Mouse (Mus musculus) cerebellum, adult 11-12 months (tissue): Measurements from ENCODE around the gene Fkbp6.
A peak's percentile ranks its signal among the peaks of the same experiment; 100 is the strongest.

Source experiments
- DNase-seq: peaks from one replicate; pipeline ENCODE4 v3.0.0; 2022

Gene Fkbp6

DNA sequence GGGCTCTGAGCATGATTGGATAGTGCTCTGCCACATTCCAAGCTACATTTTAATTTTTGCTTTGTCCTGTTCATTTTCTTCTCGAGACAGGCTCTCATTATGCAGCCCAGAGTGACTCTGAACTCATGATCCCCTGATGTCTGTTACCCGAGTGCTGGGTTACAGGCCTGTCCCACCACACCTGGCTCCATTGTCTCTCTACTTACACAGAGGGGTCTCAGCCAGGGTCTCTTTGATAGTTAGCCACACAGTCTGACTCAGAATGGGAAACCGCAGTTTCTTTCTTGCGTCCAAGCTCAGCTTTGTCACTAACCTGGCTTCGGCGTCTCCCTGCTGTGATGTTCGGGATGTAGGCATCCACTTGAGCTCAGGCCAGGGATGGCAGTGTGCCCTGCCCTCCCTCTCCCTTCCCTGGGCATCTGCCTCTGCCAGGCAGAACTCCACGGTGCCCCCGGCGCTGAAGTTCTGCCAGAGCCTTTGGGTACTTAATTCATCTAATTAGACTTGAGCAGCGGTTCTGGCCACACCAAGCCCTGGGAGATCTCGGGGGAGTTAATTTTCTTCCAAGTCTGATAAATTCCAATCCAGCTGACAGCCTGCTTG lies 78.2 kb downstream of the Fkbp6 start:
- DNase-seq: peak; percentile 39

DNA sequence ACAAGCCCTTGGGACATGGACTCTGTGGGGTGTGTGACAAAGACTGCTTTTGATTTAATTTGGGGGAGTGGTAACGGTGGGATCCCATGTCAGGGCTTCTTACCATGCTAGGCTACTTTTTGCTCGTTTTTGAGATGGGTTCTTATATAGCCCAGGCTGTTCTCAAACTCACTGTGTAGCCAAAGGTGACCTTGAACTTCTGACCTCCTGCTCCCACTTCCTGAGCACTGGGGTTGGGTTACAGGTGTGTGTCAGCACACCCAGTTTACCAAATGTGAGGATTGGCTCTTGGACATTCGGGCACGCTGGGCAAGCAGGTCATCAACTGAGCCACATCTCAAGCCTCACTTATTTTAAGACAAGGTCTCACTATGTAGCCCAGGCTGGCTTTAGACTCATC lies 79.5 kb downstream of the Fkbp6 start:
- DNase-seq: no peak

DNA sequence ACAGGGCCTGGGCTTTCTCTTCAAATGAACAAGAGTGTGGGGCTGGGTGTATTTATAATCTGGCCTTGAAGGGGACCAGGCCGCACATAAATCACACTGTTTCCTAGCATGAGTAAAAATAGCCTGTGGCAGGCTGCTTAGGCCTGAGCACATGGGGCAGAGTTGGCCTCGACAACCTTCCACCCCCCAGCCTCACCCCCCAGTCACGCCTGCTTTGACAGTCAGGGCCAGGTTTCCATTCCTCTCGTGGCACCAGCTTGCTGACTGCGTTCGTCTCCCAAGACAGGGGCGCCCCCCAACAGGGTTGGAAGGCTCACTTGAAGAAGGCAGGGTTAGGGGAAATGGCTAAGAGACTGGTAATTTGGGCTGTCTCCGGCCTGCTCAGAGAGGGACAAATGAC lies 80.4 kb downstream of the Fkbp6 start:
- DNase-seq: no peak

DNA sequence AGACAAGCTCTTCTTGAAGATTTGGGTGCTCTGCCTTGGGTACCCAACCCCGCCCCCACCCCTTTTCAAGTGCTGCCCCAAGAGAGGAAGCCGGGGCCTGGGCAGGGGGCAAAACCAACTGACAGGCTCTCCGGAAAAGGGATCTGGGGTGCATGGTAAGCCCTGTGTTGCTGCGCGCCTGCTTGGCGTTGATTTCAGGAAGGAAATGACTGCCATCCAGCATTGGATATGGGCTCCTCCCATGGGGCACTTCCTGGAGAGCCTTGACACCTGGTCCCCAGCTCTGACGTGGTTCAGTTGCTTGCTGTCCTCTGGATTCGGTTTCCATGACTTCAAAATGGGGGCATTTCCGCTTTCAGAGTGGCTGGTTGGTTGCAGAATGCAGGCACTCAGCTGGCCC lies 85.3 kb downstream of the Fkbp6 start:
- no peak for DNase-seq

DNA sequence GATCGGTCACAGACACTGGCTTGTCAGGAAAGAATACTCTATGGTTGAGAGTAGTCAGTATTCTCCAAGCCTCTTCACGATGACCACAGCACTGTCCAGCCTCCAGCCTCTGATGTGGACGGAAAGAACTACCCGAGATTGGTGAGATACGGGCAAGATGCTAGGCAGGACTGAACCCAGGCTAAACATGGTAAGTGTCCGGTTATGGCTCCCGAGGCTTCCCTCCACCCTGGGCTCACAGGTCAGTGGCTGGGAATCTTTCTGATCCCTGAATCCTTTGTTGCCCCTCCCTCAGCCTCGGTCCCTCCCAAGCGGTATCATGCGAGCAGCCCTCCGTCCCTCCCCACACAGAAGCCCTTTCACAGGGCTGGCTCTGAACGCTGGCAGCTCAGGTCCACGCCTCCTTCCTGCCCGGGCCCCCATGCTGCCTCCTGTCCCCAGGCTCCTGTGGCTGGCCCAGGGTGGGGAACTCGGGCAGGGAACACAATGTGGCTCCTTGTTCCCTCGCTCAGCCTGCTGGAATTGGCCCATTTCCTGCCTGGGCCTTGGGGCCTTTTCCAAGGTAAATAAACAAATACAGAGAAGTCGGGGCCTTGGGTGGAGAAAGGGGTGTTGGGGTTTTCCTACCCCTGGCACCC lies 85.9 kb downstream of the Fkbp6 start:
- no peak for DNase-seq

DNA sequence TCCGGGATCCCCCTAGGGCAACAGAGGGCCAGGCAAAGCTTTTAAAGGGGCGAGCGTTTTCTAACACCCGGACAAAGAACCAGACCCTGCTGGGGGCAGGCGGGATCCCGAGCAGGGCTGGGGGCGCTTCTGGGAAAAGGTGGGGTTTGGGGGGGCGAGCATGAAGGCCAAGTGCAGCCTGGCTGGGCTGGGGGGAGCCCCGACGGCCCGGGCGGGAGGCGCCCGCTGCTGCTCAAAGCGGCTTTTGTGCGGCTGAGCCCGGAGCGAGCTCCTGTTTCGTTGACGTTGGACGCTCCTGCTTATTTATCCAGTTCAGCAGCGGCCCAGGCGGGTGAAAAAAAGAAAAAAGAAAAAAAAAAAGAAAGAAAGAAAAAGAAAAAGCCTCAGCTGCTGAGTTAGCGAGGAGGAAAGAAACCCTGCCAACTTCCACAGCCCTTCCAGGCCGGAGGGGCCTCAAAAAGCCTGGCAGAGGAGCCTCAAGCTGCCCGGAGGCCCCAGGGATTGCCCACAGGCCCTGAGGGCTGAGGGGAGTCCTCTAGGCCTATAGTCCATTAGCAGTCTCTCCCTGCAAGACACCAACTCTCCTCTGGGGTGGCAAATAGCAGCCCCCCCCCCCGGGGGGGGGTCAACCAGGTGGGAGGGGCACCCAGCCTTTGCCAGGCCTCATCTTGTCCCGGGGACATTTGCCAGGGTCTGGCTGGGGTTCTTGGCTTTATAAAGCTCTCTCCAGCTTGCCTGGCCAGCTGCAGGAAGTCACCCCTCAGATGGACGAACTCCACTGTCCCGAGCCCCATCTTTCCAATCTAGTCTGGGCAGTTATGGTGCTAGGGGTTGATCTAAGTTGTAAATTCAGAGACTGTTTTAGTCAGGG lies 91.3 kb downstream of the Fkbp6 start:
- no peak for DNase-seq

DNA sequence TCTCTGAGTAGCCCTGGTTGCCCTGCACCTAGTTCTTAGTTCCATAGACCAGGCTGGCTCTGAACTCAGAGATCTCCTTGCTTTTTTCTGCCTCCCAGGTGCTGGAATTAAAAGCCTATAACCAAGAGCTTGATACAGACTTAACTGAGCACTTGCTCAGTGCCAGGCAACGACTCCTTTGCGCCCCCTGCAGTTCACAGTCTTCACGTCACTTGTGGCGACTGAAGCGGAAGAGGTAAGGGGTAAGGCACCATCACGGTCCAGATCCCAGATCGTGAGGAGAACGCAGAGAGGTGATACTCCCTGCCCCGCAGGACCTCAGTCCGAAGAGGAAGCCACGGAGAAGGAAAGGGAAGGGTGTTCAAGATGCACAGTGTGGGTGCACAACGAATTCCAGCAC lies 92.3 kb downstream of the Fkbp6 start:
- no peak for DNase-seq

DNA sequence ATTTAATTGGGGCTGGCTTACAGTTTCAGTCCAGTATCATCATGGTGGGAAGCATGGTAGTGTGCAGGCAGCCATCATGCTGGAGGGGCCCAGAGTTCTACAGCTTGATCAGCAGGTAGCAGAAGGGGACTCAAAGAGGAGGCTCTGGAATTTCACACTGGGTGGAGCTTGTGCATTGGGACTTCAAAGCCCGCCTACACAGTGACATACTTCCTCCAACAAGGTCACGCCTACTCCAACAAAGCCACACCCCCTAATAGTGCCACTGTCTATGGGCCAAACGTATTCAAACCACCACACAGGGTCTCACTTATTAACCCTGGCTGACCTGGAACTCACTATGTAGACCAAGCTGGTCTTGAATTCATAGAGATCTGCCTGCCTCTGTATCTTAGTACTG lies 93.7 kb downstream of the Fkbp6 start:
- DNase-seq: no peak

DNA sequence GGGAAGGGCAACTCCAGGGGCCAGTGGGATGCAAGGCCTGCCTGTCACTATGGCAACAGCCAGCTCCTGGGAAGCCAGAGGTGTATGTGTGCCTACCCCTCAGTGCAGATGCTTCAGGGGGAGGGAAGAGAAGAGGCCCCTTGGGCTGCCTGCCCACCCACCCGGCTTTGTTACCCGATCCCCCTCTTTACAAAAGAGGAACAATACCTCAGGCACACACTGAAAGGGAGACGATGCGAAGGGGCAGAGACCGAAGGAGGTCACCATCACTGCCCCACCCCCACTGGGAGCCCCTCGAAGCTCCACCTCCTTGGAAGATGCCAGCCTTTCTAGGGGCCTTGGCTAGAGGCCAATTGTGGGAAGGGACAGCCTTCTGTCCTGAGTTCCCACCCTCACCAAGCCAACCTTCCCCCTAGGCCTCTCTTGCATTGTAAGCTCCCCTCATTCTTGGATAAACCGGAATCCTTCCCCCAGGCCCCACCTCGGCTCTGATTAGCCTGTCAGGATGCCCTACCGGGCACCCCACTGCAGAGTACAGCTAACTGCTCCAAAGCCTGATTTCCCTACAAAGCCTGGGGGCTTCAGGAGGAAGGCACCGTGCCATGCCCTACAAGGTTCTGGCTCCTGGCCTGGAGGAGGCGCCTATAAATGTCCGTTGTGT lies 96.0 kb downstream of the Fkbp6 start:
- DNase-seq: no peak

DNA sequence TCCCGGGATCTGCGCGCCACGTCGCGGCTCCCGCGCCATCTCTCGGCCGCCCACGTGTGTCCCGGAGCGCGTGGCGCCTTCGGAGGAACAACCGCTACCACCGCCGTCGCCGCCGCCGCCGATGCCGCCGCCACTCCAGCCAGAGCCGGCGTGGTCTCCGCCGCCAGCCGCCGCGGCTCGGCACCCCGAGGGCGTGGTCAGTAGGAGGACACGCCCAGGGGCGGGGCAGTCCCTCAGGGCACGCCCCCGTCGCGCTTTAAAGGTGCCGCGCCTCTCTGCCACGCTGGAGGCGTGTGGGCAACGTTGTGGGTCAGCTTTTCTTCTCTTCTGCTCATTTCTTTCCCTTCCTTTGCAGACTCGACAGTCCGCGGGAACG lies 98.8 kb downstream of the Fkbp6 start, which contains the start of gene Fzd9:
Fzd9 (minus strand) TSS at position 152 of the 376 bp plus-strand sequence.
- DNase-seq: no peak

DNA sequence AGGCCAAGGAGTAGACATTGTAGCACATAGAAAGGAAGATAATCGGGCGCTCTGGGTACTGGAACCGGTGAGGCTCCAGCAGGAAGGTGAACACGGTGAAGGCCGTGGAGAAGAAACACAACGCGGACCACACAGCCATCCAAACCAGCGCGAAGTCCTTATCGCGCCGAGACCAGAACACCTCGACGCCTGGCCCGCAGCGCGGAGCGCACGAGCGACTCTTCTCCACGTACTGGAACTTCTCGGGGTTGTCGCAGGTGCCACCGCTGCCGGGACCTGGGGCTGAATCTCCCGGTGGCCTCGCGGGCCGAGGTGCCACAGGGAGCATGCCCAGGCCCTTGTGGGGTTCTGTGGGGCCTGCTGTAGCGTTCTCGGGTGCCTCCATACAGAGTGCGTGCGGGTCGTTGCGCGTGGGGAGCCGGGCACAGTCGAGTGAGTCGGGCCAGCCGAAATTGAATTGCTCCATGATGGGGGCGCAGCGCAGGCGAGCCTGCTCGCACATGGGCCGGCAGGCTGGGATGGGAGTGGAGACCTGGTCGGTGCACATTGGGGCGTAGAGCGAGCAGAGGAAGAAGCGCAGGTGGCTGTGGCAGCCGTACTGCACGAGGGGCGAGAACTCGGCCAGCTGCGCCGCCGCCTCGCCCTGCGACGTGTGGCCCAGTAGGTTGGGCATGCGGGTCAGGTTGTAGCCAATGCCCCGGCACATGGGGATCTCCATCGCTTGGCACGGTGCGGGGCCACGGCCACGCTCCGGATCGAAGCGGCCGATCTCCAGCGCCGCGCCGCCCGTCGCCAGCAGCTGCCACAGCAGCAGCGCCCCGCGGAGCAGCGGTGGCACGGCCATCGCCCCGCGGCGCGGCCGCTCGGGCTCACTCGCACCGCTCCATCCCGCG lies 99.4 kb downstream of the Fkbp6 start:
- no peak for DNase-seq

DNA sequence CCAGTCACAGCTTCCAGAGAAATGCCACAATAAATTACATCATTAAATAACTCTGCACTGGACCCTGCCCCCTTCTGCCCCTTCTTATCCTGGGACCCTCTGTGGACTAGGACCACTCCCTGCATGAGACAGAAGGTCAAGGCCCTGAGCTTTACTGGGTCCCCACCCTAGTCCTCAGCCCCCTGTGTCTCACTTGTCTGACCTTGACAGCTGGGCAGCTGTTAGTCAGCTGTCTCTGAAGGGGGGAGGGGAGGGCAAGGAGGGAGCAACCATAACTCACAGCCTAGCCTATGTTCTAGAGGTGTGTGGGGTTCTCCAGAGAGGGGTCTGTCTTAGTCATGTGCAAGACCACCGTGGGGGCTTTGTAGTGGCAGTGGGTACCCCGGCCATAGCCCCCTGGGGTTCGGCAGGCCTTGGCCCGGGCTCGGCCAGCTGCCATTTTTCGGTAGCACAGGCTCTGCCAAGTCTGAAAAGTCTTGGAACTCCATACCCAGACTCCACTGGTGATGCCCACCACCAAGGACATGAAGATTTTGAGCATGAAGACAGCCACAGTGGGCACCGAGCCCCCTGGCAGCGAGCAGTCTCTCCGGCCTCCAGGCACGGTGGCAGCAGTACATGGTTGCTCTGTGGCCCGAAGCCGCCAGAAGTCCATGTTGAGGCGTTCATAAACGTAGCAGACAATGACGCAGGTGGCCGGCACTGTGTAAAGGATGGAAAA lies 100.7 kb downstream of the Fkbp6 start:
- DNase-seq: no peak

DNA sequence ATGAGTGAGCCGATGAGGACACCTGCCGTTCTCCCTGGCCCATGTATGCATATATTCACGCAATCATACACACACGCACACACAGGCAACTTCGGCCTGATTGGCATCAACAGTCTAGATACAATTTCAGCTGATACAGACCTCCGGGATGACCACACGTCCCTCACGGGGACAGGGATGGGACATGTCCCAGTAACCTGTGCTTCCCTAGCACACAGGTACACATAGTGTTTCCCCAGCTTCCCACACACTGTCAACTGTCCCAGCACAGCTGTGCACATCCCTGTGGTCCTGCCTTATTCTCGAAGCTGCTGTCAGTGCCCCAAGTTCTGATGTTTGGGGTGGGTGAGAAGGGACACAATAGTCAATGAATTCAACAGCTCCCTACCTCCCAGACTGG lies 102.5 kb downstream of the Fkbp6 start:
- DNase-seq: no peak

DNA sequence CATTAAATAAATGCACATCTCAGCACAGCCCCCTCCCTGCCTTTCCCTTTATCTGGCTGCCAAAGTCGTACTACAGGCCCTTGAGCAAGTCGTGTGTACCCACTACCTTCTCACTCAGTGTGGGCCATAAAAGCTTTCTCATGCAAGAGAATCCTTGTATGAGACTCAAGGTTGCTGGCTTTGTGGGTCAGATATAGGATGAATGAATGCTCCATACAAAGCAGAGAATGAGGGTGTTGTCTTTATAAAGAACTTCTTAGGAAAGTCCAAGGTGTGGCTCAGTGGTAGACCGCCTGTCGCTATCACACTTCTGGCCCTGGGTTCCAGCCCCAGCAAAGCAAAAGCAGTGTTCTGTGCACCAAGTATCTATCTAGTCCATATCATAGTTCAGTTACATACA lies 103.3 kb downstream of the Fkbp6 start:
- DNase-seq: no peak

DNA sequence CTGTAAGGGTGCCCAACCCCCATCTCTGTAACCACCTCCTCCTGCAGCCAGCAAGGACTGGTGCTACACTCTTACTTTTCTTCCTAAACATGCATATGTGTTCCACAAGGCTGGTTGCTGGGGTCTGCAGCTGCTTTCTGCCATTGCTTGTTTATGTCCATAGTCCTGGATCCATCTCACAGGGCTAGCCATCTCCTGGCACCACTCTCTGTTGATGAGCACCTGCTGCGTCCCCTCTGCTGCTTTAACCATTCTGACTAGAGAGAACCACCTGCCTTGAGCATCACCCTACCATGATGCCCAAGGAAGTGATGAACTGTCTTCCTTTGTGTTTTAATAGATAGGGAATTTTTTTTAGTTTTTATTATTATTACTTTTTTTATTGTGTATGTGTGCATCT lies 106.7 kb downstream of the Fkbp6 start:
- no peak for DNase-seq

DNA sequence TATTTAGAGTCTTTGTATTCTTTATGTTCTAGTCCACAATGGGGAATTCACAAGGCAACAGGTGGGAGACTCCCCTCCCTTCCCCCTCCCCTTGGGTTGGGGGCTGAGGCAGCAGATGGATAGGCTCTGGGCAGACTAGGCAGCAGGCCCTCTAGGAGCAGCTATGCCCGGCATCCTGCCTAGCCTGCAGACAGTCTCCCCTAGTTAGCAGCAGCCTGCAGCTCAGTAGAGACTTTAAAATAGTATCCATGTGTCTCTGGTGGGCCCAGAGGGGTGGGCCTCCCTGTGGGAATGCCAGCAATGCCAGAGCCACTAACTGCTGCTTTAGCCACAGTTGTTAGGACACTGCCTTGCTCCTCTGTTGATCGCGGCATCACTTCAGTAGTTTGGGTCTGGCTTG lies 107.2 kb downstream of the Fkbp6 start:
- DNase-seq: no peak

DNA sequence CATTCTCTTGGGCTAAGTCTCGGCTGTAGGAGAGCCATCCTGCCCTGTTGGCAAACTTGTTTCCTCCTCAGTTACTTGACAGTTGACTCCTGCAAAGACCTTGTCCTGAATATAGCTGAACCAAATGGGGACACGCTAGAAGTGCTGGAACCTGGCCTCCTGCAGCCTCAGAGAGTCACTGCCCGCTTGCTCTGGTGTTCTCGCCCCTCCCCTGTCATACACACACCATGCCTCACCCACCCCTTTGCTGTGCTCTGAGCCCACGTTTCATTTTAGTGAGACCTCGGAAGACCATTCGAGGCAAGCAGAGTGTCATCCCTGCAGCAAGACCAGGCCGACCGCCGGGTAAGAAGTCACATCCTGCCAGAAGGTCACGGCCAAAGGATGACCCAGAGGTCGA lies 107.7 kb downstream of the Fkbp6 start:
- no peak for DNase-seq
